Mouse (Mus musculus): ENCODE measurements around the gene Ric1. TPM values are rescaled to one million over a fixed set of nuclear protein-coding genes. Genes with fewer than 3 reads are reported as not detected.
A peak's percentile ranks its signal among the peaks of the same experiment; 100 is the strongest.

Ric1 gene
- polyA plus RNA-seq, 1 experiment from 2014 or later, result 11.2 TPM

- Histone ChIP-seq H3K27me3 (no peaks in the 10 kb centered on the region), H3K4me2 (peak overlapping the region; percentile 31), H3K36me3 (ENCODE audit: poor library complexity, severe bottlenecking) (no peaks in the 10 kb centered on the region), H3K4me1 (no peaks in the 10 kb centered on the region), H3K4me3 (no peak overlapping the region), H3K9ac (no peak overlapping the region), H3K9me3 (replicated peaks) (no peaks in the 10 kb centered on the region), H3K27ac (no peak overlapping the region)
- WGBS, result 45% methylated on average over 11 of the region's 11 CpGs
- ATAC-seq, result peak; percentile 65; the same call in 1 of the 2 replicates
These were observed 21.0 kb upstream of the Ric1 start for GRCm38 (mm10) chr19:29501106-29501505.

- 15% methylated on average over 6 of the region's 6 CpGs for WGBS
- no peaks in the 10 kb centered on the region for H3K27me3 ChIP-seq
- peak overlapping the region; percentile 31; the same call in 1 of the 2 replicates for H3K4me2 ChIP-seq
- H3K27ac ChIP-seq, result no peak overlapping the region
- peak; percentile 76; the same call in 1 of the 2 replicates for ATAC-seq
- no peak overlapping the region for H3K9ac ChIP-seq
- H3K36me3 ChIP-seq (ENCODE audit: poor library complexity, severe bottlenecking), result no peaks in the 10 kb centered on the region
- no peak overlapping the region for H3K4me3 ChIP-seq
- no peaks in the 10 kb centered on the region for H3K9me3 ChIP-seq (replicated peaks)
- H3K4me1 ChIP-seq, result no peaks in the 10 kb centered on the region
These were observed 20.6 kb upstream of the Ric1 start for GRCm38 (mm10) chr19:29501507-29501906.

DNA sequence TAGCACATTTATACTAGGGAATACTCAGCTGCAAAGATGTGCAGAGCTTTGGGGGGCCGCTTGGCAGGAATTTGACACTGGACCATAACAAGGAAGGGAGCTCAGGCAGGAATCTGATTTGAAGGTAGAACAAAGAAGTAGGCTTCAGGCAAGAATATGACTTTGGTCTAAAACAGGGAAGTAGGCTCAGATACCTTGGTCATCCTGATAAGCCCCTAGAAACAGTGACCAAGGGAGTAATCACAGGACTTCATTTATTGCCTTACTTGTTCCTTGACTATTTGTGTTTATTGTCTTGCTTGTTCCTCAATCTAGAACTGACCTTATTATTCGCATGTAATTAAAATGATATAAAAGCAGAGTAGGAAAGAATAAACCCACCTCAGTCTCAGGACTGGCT lies 18.0 kb upstream of the Ric1 start:
- peaks cover 7% of the 10 kb centered on the region; the same call in 1 of the 2 replicates for H3K4me1 ChIP-seq
- ATAC-seq, result no peak
- no peaks in the 10 kb centered on the region for H3K9me3 ChIP-seq (replicated peaks)
- no peak overlapping the region for H3K4me3 ChIP-seq
- H3K27ac ChIP-seq, result no peak overlapping the region
- no peaks in the 10 kb centered on the region for H3K27me3 ChIP-seq
- WGBS, result 92% methylated on average over 2 of the region's 2 CpGs
- no peaks in the 10 kb centered on the region for H3K36me3 ChIP-seq (ENCODE audit: poor library complexity, severe bottlenecking)
- H3K4me2 ChIP-seq, result no peak overlapping the region
- H3K9ac ChIP-seq, result no peak overlapping the region

DNA sequence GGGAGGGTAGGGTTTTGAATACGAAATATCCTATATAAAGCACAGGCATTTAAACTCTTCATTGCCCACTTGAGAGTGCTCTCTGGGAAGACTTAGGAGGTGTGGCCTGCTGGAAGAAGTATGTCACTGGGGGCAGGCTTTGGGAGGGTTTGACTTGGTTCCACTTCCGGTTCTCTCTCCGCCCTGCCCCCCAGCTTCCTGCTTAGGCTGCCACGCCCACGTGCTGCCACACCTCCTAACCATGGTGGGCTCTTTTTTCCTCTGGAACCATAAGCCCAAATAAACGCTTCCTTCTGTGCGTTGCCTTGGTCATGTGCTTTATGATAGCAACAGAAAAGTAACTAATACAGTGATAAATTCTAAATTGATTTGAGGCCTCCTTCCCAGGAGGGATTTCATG lies 16.5 kb upstream of the Ric1 start:
- no peak for ATAC-seq
- H3K9ac ChIP-seq, result no peak overlapping the region
- H3K4me1 ChIP-seq, result peaks cover 7% of the 10 kb centered on the region; the same call in 1 of the 2 replicates
- no peaks in the 10 kb centered on the region for H3K9me3 ChIP-seq (replicated peaks)
- no peak overlapping the region for H3K4me3 ChIP-seq
- no peak overlapping the region for H3K27ac ChIP-seq
- H3K36me3 ChIP-seq (ENCODE audit: poor library complexity, severe bottlenecking), result no peaks in the 10 kb centered on the region
- 85% methylated on average over 7 of the region's 7 CpGs for WGBS
- no peak overlapping the region for H3K4me2 ChIP-seq
- no peaks in the 10 kb centered on the region for H3K27me3 ChIP-seq

DNA sequence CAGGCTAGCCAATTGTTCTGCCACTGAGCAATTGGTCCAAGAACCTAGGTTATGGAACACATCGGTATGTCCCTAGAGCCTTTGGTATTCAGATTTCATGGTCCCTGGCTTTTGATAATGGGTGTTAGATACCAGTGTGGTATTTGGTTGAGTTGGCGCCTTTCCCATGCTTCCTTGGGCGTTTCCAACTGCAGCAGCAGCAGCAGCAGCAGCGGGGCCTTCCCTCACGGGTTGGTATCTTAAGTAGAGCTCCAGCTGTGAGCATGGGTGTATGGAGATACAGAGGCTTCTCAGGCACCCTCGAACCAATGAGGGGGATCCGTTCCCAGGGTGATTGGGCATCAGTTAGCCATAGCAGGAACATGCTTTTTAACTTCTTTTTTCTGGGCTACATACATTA lies 13.9 kb upstream of the Ric1 start:
- no peaks in the 10 kb centered on the region for H3K27me3 ChIP-seq
- H3K4me2 ChIP-seq, result no peak overlapping the region
- no peak for ATAC-seq
- no peaks in the 10 kb centered on the region for H3K9me3 ChIP-seq (replicated peaks)
- no peak overlapping the region for H3K4me3 ChIP-seq
- H3K9ac ChIP-seq, result no peak overlapping the region
- H3K36me3 ChIP-seq (ENCODE audit: poor library complexity, severe bottlenecking), result no peaks in the 10 kb centered on the region
- no peak overlapping the region for H3K27ac ChIP-seq
- 65% methylated on average over 7 of the region's 7 CpGs for WGBS
- peaks cover 7% of the 10 kb centered on the region; the same call in 1 of the 2 replicates for H3K4me1 ChIP-seq

DNA sequence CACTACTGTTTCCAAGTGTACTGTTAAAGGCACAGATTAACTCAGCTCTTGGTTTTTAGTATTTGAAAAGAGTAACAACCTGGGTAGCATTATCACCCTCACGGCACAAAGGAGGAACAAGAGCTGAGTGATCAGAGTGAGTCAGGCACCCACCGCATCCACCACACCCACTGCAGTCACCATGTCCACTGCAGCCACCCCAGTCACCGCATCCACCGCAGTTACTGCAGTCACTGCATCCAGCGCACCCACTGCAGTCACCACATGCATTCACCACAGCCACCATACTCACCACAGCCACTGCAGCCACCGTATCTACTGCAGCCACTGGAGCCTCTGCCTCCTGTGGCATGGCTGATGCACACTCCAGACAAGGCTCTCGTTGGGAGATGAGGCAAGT lies 12.2 kb upstream of the Ric1 start:
- ATAC-seq, result no peak
- no peaks in the 10 kb centered on the region for H3K36me3 ChIP-seq (ENCODE audit: poor library complexity, severe bottlenecking)
- no peak overlapping the region for H3K4me2 ChIP-seq
- no peak overlapping the region for H3K27ac ChIP-seq
- H3K9me3 ChIP-seq (replicated peaks), result no peaks in the 10 kb centered on the region; the same call in 1 of the 2 replicates
- peaks cover 7% of the 10 kb centered on the region; the same call in 1 of the 2 replicates for H3K4me1 ChIP-seq
- WGBS, result 83% methylated on average over 7 of the region's 7 CpGs
- no peak overlapping the region for H3K9ac ChIP-seq
- H3K27me3 ChIP-seq, result no peaks in the 10 kb centered on the region
- H3K4me3 ChIP-seq, result no peak overlapping the region

DNA sequence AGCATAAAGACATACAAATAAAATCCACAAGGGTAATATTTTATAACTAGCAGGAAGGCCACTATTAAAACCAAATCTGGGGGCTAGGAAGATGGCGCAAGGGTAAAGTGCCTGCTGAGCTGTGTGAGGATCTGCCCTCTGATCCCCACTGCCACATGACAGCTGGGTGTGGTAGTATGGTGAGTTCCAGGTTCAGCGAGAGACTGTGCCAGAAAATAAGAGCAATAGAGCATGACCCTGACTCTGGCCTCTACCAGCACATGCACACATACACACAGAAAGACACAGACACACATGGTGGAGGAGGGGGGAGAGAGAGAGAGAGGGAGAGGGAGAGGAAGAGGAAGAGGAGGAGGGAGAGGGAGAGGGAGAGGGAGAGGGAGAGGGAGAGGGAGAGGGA lies 10.3 kb upstream of the Ric1 start:
- WGBS, result 87% methylated on average over 2 of the region's 2 CpGs
- no peak for ATAC-seq

DNA sequence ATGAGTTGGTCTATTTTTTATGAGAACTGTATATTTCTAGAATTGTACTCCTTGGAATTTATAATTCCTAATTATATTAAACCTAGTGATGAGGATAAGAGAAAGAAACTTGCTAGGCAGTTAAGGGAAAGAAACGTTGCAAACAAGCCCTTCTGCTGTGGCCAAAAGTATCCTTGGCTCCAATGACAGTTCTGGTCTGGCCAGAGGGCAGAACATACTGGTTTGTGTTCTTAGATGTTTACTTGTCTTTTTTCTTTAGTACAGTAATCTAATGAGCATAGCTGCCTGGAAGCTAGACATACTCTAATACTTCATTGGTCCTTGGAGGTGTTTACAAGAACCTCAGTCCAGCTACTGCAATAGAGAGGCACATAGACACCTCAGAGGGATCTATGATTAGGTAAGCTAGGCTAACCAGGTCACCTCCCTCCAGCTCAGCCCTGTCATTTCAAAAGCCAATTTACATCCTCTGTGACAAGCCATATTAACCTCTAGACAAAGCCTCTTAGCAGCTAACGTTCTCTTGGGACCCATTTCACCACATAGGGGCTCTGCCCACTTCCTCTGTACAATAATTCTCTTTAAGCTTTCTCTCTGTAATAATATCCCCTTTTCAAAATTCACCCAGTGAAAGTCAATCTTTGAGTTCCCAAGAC lies 8.8 kb upstream of the Ric1 start:
- H3K27me3 ChIP-seq, result no peaks in the 10 kb centered on the region
- H3K4me3 ChIP-seq, result no peak overlapping the region
- H3K4me2 ChIP-seq, result no peak overlapping the region
- no peak overlapping the region for H3K27ac ChIP-seq
- ATAC-seq, result no peak
- no peaks in the 10 kb centered on the region for H3K36me3 ChIP-seq (ENCODE audit: poor library complexity, severe bottlenecking)
- WGBS, result 54% methylated on average over 2 of the region's 2 CpGs
- no peaks in the 10 kb centered on the region; the same call in 1 of the 2 replicates for H3K9me3 ChIP-seq (replicated peaks)
- peaks cover 2% of the 10 kb centered on the region; the same call in 1 of the 2 replicates for H3K4me1 ChIP-seq
- no peak overlapping the region for H3K9ac ChIP-seq

More for the DNA sequence above, 10.3 kb upstream of the Ric1 start:
- H3K4me1 ChIP-seq, result peaks cover 7% of the 10 kb centered on the region; the same call in 1 of the 2 replicates
- H3K27me3 ChIP-seq, result no peaks in the 10 kb centered on the region
- no peak overlapping the region for H3K4me3 ChIP-seq
- H3K27ac ChIP-seq, result no peak overlapping the region
- no peaks in the 10 kb centered on the region; the same call in 1 of the 2 replicates for H3K9me3 ChIP-seq (replicated peaks)
- H3K36me3 ChIP-seq (ENCODE audit: poor library complexity, severe bottlenecking), result no peaks in the 10 kb centered on the region
- no peak overlapping the region for H3K4me2 ChIP-seq
- no peak overlapping the region for H3K9ac ChIP-seq

DNA sequence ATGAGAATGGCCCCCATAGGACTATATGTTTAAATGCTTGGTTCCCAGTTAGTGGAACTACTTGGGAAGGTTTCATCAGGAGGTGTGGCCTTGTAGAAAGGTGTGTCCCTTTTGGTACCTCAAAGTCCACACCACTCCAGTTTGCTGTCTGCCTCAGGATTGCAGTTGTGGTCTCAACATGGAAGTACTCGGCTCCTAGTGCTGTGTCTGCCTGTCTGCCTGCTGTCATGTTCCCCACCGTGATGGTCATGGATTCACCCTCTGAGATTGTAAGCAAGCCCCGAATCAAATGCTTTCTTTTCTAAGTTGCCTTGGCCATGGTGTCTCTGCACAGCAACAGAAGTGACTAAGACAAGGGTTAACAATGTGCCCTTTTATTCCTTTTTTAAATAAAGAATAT lies 8.0 kb upstream of the Ric1 start:
- H3K36me3 ChIP-seq (ENCODE audit: poor library complexity, severe bottlenecking), result no peaks in the 10 kb centered on the region
- no peak overlapping the region for H3K4me3 ChIP-seq
- no peaks in the 10 kb centered on the region for H3K27me3 ChIP-seq
- no peak for ATAC-seq
- 93% methylated on average over 3 of the region's 3 CpGs for WGBS
- H3K4me1 ChIP-seq, result no peaks in the 10 kb centered on the region
- no peak overlapping the region for H3K9ac ChIP-seq
- no peak overlapping the region for H3K4me2 ChIP-seq
- no peak overlapping the region for H3K27ac ChIP-seq
- no peaks in the 10 kb centered on the region; the same call in 1 of the 2 replicates for H3K9me3 ChIP-seq (replicated peaks)

- no peak overlapping the region for H3K9ac ChIP-seq
- ATAC-seq, result no peak
- no peak overlapping the region for H3K4me2 ChIP-seq
- WGBS, result 94% methylated on average over 3 of the region's 3 CpGs
- no peaks in the 10 kb centered on the region; the same call in 1 of the 2 replicates for H3K9me3 ChIP-seq (replicated peaks)
- no peak overlapping the region for H3K4me3 ChIP-seq
- H3K27ac ChIP-seq, result no peak overlapping the region
- no peaks in the 10 kb centered on the region for H3K36me3 ChIP-seq (ENCODE audit: poor library complexity, severe bottlenecking)
- no peaks in the 10 kb centered on the region for H3K4me1 ChIP-seq
- no peaks in the 10 kb centered on the region for H3K27me3 ChIP-seq
These were observed 6.7 kb upstream of the Ric1 start for GRCm38 (mm10) chr19:29515386-29515785.

GRCm38 (mm10) chr19:29515991-29516390 lies 6.1 kb upstream of the Ric1 start:
- ATAC-seq, result no peak
- H3K27ac ChIP-seq, result no peak overlapping the region
- H3K36me3 ChIP-seq (ENCODE audit: poor library complexity, severe bottlenecking), result no peaks in the 10 kb centered on the region
- no peak overlapping the region for H3K9ac ChIP-seq
- no peaks in the 10 kb centered on the region; the same call in 1 of the 2 replicates for H3K9me3 ChIP-seq (replicated peaks)
- H3K4me3 ChIP-seq, result no peak overlapping the region
- no peaks in the 10 kb centered on the region for H3K4me1 ChIP-seq
- H3K27me3 ChIP-seq, result no peaks in the 10 kb centered on the region
- 74% methylated on average over 10 of the region's 10 CpGs for WGBS
- H3K4me2 ChIP-seq, result no peak overlapping the region

DNA sequence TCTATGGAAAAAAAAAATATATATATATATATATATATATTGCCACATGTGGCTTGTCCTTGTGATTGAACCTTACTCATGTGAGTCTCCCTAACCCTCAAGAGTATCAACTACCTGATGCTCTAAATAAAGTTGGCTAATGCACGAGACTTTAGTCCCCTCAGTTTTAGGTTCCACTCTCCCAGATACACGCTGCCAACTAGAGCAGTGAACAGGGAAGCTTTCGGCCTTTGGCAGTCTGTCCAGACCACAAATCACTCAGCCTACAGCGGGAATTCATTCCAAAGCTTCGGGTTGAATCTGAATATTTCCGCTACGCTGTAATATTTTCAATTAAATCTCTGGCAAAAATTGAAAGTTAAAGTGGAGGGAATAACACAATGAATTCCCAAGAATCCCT lies 3.7 kb upstream of the Ric1 start:
- H3K36me3 ChIP-seq (ENCODE audit: poor library complexity, severe bottlenecking), result no peaks in the 10 kb centered on the region
- H3K9ac ChIP-seq, result no peak overlapping the region
- H3K27me3 ChIP-seq, result no peaks in the 10 kb centered on the region
- H3K4me1 ChIP-seq, result peaks cover 5% of the 10 kb centered on the region
- no peak for ATAC-seq
- H3K4me3 ChIP-seq, result no peak overlapping the region
- no peak overlapping the region for H3K4me2 ChIP-seq
- 92% methylated on average over 7 of the region's 7 CpGs for WGBS
- no peak overlapping the region for H3K27ac ChIP-seq
- H3K9me3 ChIP-seq (replicated peaks), result no peaks in the 10 kb centered on the region; the same call in 1 of the 2 replicates

- Histone ChIP-seq H3K36me3 (ENCODE audit: poor library complexity, severe bottlenecking) (no peaks in the 10 kb centered on the region), H3K27ac (no peak overlapping the region), H3K27me3 (no peaks in the 10 kb centered on the region), H3K4me3 (no peak overlapping the region), H3K9ac (no peak overlapping the region), H3K4me1 (peaks cover 10% of the 10 kb centered on the region), H3K4me2 (no peak overlapping the region), H3K9me3 (replicated peaks) (no peaks in the 10 kb centered on the region; the same call in 1 of the 2 replicates)
- 78% methylated on average over 4 of the region's 4 CpGs for WGBS
- no peak for ATAC-seq
These were observed 3.2 kb upstream of the Ric1 start for GRCm38 (mm10) chr19:29518922-29519321.

All from forebrain, embryonic 13.5 days (tissue).